Mouse (Mus musculus) lung, postnatal 0 days (tissue): ENCODE measurements around the gene Gm525.

ENCODE experiments used
- CTCF ChIP-seq: IDR thresholded peaks from 2 replicates; pipeline ENCODE4 v1.5.1; 2016; ENCODE audit warnings: antibody characterized with exemption, mild to moderate bottlenecking
- EP300 ChIP-seq: IDR thresholded peaks from 2 replicates; pipeline ENCODE4 v1.6.1; 2016; ENCODE audit warnings: antibody characterized with exemption, mild to moderate bottlenecking, control low read depth

GRCm38 (mm10) chr11:89059919-89060422, 13.7 kb upstream of the Gm525 start:
- TF ChIP-seq CTCF, result no peak; the same call in 1 of the 2 replicates
- TF ChIP-seq EP300, result no peak
